Mouse (Mus musculus) megakaryocyte, embryonic 14.5 days (primary cell): ENCODE data around the gene Scarb1.

Experiments
- FLI1 ChIP-seq: IDR thresholded peaks from 2 replicates; pipeline ENCODE4 v1.6.1; 2012; ENCODE audit warnings: low read length, inconsistent platforms, mixed read lengths
- GATA1 ChIP-seq: IDR thresholded peaks from 3 replicates; pipeline ENCODE4 v1.6.1; 2012; ENCODE audit warnings: mixed read lengths, low read length, inconsistent platforms, borderline replicate concordance

- TF ChIP-seq FLI1 (no peak), GATA1 (no peak)
Measured at GRCm38 (mm10) chr5:125323939-125324480, 16.9 kb downstream of the Scarb1 start.
